Mouse (Mus musculus) bone marrow macrophage, adult 2 months (primary cell): ENCODE data around the gene 1110008P14Rik. TPM values are rescaled to one million over a fixed set of nuclear protein-coding genes. Genes with fewer than 3 reads are reported as not detected.
A peak's percentile ranks its signal among the peaks of the same experiment; 100 is the strongest.

Experiments
- H3K27ac ChIP-seq: 2 replicates; pipeline ENCODE4 v1.5.1; 2012; ENCODE audit warnings: low read depth, low read length; ENCODE audit not compliant: insufficient read depth
- H3K4me1 ChIP-seq: 2 replicates; pipeline ENCODE4 v1.6.1; 2012; ENCODE audit warnings: low read length; ENCODE audit not compliant: control insufficient read depth, insufficient read depth
- H3K4me3 ChIP-seq: 2 replicates; pipeline ENCODE4 v1.5.1; 2012; ENCODE audit warnings: mild to moderate bottlenecking, low read length, moderate library complexity; ENCODE audit not compliant: insufficient read depth
- CTCF ChIP-seq: IDR thresholded peaks from 2 replicates; pipeline ENCODE4 v1.5.1; 2012; ENCODE audit warnings: low read depth, mild to moderate bottlenecking, low read length, moderate library complexity
- POLR2A ChIP-seq: IDR thresholded peaks from 2 replicates; pipeline ENCODE4 v1.6.1; 2012; ENCODE audit warnings: mild to moderate bottlenecking, low read depth, low read length, borderline replicate concordance
- polyA plus RNA-seq: library from polyadenylated mRNA; stranded (reverse); fragments of >200 nt; gene quantifications from 2 replicates; pipeline ENCODE4 v1.2.4, GENCODE M21; 2012; ENCODE audit not compliant: missing spikeins, insufficient read depth, insufficient read length

The 1110008P14Rik gene
- polyA plus RNA-seq, 1 experiment = 53.8 TPM

DNA sequence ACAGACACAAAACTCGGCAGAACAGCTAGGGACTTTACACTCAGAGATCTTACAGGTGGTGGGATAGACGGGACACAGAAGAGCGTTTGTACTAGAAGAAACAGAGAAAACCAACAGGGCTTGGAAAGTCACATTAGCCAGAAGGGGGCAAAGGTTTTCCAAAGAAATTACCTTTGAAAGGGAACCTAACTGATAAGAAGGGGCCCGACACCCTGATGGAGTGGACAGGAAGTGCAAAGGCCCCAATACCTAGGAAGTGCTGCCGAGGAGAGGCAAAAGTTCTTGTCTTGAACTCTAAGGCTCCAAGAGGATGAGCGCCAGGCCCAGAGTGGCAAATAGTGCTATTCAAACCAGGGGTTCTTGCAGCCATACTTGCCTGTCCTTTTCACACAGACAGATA lies 27.9 kb downstream of the 1110008P14Rik start:
- TF ChIP-seq CTCF = no peak
- no peak for TF ChIP-seq POLR2A
- Histone ChIP-seq H3K4me3 (no peak overlapping the region), H3K4me1 (peaks cover 18% of the 10 kb centered on the region), H3K27ac (no peak overlapping the region)

GRCm38 (mm10) chr2:32353007-32353542 lies 28.7 kb downstream of the 1110008P14Rik start, which contains the start of gene Dnm1:
Dnm1 (minus strand) TSS chr2:32353338.
- H3K4me1 ChIP-seq = peaks cover 18% of the 10 kb centered on the region
- no peak within 1 kb of the TSS for H3K27ac ChIP-seq
- TF ChIP-seq CTCF (peak; percentile 44; the same call in 1 of the 2 replicates), POLR2A (no peak)
- H3K4me3 ChIP-seq = peak within 1 kb of the TSS; percentile 60

- TF ChIP-seq POLR2A = no peak
- no peak for TF ChIP-seq CTCF
- Histone ChIP-seq H3K4me1 (peaks cover 18% of the 10 kb centered on the region), H3K27ac (no peak within 1 kb of the TSS), H3K4me3 (peak within 1 kb of the TSS; percentile 60)
These were observed 29.4 kb downstream of the 1110008P14Rik start, which contains the start of gene Ciz1 for GRCm38 (mm10) chr2:32352151-32353006. Ciz1 (plus strand) TSS chr2:32352327.

- H3K27ac ChIP-seq = no peak overlapping the region
- TF ChIP-seq POLR2A = no peak
- no peak for TF ChIP-seq CTCF
- H3K4me1 ChIP-seq = peaks cover 18% of the 10 kb centered on the region
- H3K4me3 ChIP-seq = no peak overlapping the region
These were observed 30.2 kb downstream of the 1110008P14Rik start for GRCm38 (mm10) chr2:32351471-32351961.

DNA sequence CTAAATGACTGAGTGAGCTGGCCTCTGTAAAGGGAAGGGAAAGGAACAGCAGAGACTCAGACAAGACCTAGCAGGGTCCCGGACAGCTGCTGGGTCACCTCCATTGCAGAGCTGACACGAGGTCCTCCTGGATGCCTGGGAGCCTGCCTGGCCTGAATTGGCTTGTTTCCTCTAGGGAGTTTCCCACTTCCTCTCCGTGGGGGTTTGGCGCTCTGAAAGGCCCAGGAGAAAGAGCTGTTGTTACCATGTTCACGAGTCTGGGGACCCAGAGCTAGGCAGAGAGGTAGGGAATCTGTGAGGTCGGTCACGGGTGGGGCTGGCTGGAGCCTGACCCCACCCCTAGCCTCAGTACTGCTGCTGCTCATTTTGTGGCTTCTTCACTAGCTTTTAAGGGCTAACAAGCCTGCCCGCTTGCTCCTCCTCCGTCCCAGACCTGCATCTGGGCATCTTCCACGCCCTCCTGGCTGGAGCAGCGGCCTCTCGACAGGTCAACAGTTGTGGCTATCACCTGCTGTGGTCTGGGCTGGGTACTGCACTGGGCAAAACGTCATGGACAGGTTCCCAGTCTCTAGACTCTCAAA lies 31.2 kb downstream of the 1110008P14Rik start:
- Histone ChIP-seq H3K27ac (no peak overlapping the region), H3K4me1 (peaks cover 18% of the 10 kb centered on the region)

GRCm38 (mm10) chr2:32349625-32350255 lies 32.0 kb downstream of the 1110008P14Rik start:
- no peak overlapping the region for H3K4me3 ChIP-seq
- TF ChIP-seq POLR2A (no peak), CTCF (no peak)
- H3K27ac ChIP-seq = no peak overlapping the region
- H3K4me1 ChIP-seq = peaks cover 18% of the 10 kb centered on the region

More for the DNA sequence above, 31.2 kb downstream of the 1110008P14Rik start:
- no peak overlapping the region for H3K4me3 ChIP-seq
- TF ChIP-seq CTCF (no peak), POLR2A (no peak)

GRCm38 (mm10) chr2:32348311-32348710 lies 33.4 kb downstream of the 1110008P14Rik start:
- no peak overlapping the region for H3K27ac ChIP-seq
- H3K4me3 ChIP-seq = no peak overlapping the region
- peaks cover 21% of the 10 kb centered on the region for H3K4me1 ChIP-seq
- TF ChIP-seq CTCF (no peak), POLR2A (no peak)

GRCm38 (mm10) chr2:32347019-32347418 lies 34.7 kb downstream of the 1110008P14Rik start:
- Histone ChIP-seq H3K4me3 (no peak overlapping the region), H3K27ac (no peak overlapping the region), H3K4me1 (peaks cover 29% of the 10 kb centered on the region)
- TF ChIP-seq CTCF (no peak), POLR2A (no peak)

DNA sequence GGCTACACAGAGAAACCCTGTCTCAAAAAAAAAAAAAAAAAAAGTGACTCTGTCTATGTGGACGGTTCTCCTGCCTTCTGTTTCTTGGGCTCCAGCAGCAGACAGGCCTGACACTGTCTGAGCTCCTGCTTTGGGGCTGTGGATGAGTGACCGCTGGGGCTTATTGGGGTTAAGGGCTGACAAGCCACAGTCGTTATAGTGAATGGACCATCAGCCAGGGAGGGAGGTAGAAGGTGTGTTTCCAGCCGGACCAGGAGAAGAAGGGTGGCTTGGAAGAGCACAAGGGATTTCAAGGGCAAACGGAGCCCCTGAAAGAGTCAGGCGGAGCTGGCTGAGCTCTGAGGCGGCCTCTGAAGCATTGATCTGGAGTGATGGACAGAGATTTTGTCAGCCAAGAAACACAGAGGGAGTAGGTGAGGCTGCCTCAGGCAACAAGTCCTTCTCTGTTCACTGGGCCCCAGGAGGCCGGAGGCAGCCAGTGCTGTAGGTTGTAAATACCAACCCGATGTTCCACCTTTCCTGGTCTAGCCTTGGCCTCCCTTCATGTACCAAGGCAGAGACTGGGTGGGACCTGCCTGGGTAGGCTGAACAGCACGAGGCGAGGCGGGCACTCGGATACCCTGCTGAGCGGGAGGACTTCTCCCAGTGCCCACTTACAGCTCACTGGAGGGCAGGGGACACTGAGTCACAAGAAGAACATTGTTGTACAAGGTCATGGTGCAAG lies 37.0 kb downstream of the 1110008P14Rik start:
- peaks cover 21% of the 10 kb centered on the region for H3K4me1 ChIP-seq
- no peak for TF ChIP-seq POLR2A
- no peak for TF ChIP-seq CTCF
- no peak overlapping the region for H3K27ac ChIP-seq
- H3K4me3 ChIP-seq = no peak overlapping the region

DNA sequence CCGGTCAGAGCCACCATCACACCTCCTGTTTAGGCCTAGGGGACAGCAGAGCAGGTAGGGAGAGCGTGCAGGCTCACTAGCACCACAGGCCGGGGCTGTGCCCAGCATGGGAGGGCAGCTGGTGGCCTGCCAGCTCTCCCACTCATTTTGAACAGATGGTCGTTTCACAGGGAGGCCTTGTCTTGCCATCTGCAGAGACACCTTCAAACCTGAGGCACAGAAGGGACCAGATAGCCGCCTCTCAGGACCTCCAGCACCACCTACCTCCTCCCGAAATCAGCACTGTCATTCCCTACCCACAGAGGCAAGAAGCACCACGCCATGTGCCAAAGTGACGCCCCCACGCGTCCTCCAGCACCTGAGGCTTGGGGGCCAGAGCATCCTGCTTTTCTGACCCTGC lies 37.7 kb downstream of the 1110008P14Rik start:
- no peak overlapping the region for H3K4me3 ChIP-seq
- TF ChIP-seq POLR2A (no peak), CTCF (no peak)
- no peak overlapping the region for H3K27ac ChIP-seq
- peaks cover 21% of the 10 kb centered on the region for H3K4me1 ChIP-seq
